Mouse (Mus musculus): ENCODE results near the gene Trim16.

Gene Trim16

GRCm38 (mm10) chr11:62820059-62820541 lies at the start of gene Trim16:
TSS of gene Trim16 (plus strand) at chr11:62820231.
- peak; percentile 93 for DNase-seq (ENCODE audit: extremely low read depth, low read depth)

GRCm38 (mm10) chr11:62776510-62776909 lies 43.5 kb upstream of the Trim16 start:
- no peak for DNase-seq (ENCODE audit: extremely low read depth, low read depth)

- no peak for DNase-seq (ENCODE audit: extremely low read depth, low read depth)
Measured at GRCm38 (mm10) chr11:62788935-62789616, 31.0 kb upstream of the Trim16 start, which contains the start of gene Zfp286. TSS of gene Zfp286 (minus strand) at chr11:62789462.

GRCm38 (mm10) chr11:62789617-62789936 lies 30.5 kb upstream of the Trim16 start:
- DNase-seq (ENCODE audit: extremely low read depth, low read depth) = no peak

- no peak for DNase-seq (ENCODE audit: extremely low read depth, low read depth)
Measured at GRCm38 (mm10) chr11:62804119-62804518, 15.9 kb upstream of the Trim16 start.

GRCm38 (mm10) chr11:62807965-62808364 lies 12.1 kb upstream of the Trim16 start:
- DNase-seq (ENCODE audit: extremely low read depth, low read depth) = no peak

GRCm38 (mm10) chr11:62809201-62809600 lies 10.8 kb upstream of the Trim16 start:
- no peak for DNase-seq (ENCODE audit: extremely low read depth, low read depth)

GRCm38 (mm10) chr11:62812268-62812667 lies 7.8 kb upstream of the Trim16 start:
- no peak for DNase-seq (ENCODE audit: extremely low read depth, low read depth)

- no peak for DNase-seq (ENCODE audit: extremely low read depth, low read depth)
Measured at GRCm38 (mm10) chr11:62813497-62813896, 6.5 kb upstream of the Trim16 start.

- no peak for DNase-seq (ENCODE audit: extremely low read depth, low read depth)
Measured at GRCm38 (mm10) chr11:62813970-62814624, 5.9 kb upstream of the Trim16 start.

- no peak for DNase-seq (ENCODE audit: extremely low read depth, low read depth)
Measured at GRCm38 (mm10) chr11:62814625-62815024, 5.4 kb upstream of the Trim16 start.

GRCm38 (mm10) chr11:62815438-62815837 lies 4.6 kb upstream of the Trim16 start:
- no peak for DNase-seq (ENCODE audit: extremely low read depth, low read depth)

- no peak for DNase-seq (ENCODE audit: extremely low read depth, low read depth)
Measured at GRCm38 (mm10) chr11:62816591-62816990, 3.4 kb upstream of the Trim16 start.

- no peak for DNase-seq (ENCODE audit: extremely low read depth, low read depth)
Measured at GRCm38 (mm10) chr11:62819059-62819686, 858 bp upstream of the Trim16 start.

GRCm38 (mm10) chr11:62820661-62821437 lies 818 bp downstream of the Trim16 start:
- DNase-seq (ENCODE audit: extremely low read depth, low read depth) = peak; percentile 47

GRCm38 (mm10) chr11:62821893-62822292 lies 1.9 kb downstream of the Trim16 start:
- DNase-seq (ENCODE audit: extremely low read depth, low read depth) = no peak

GRCm38 (mm10) chr11:62824211-62824610 lies 4.2 kb downstream of the Trim16 start:
- DNase-seq (ENCODE audit: extremely low read depth, low read depth) = peak; percentile 45

GRCm38 (mm10) chr11:62825222-62826105 lies 5.4 kb downstream of the Trim16 start:
- no peak for DNase-seq (ENCODE audit: extremely low read depth, low read depth)

- DNase-seq (ENCODE audit: extremely low read depth, low read depth) = no peak
Measured at GRCm38 (mm10) chr11:62826106-62826733, 6.2 kb downstream of the Trim16 start.

- DNase-seq (ENCODE audit: extremely low read depth, low read depth) = no peak
Measured at GRCm38 (mm10) chr11:62827135-62827534, 7.1 kb downstream of the Trim16 start.

All from MEL-GATA-1-ER (cell line).